Comparison of ENCODE assay signal across 8 mouse cellular contexts in genomic region chr4:151995371-151996172, GRCm38 (mm10). TPM values are rescaled to one million over a fixed set of nuclear protein-coding genes. Genes with fewer than 3 reads are reported as not detected.
A peak's percentile ranks its signal among the peaks of the same experiment; 100 is the strongest.
DNase-seq lines count a peak whose midpoint lies in the region; ATAC-seq lines count a peak whose summit lies in the region.

No protein-coding gene starts in this region.

- intact Hi-C loops in gastrocnemius, postnatal 14 days (cut with DNase I; ENCODE audit: low total_unique reads), result no loop called here

- peaks cover 19% of the 10 kb centered on the region for H3K36me3 ChIP-seq in hindbrain, embryonic 16.5 days (ENCODE audit: control insufficient read depth, insufficient read depth, low read length)
- peaks cover 20% of the 10 kb centered on the region; the same call in 1 of the 2 replicates for H3K36me3 ChIP-seq in macrophage (ENCODE audit: inconsistent target)

- no peaks in the 10 kb centered on the region for H3K9me3 ChIP-seq in hindbrain, embryonic 16.5 days (ENCODE audit: control insufficient read depth, low read length)

- no peak for ATAC-seq in hindbrain, embryonic 16.5 days

- peak; percentile 50 for DNase-seq in gastrocnemius, postnatal 14 days
- no peak for DNase-seq in gastrocnemius, adult 18-20 months (ENCODE audit: low spot score)
- DNase-seq in urinary bladder, postnatal 14 days (ENCODE audit: low spot score), result peak; percentile 42
- DNase-seq in urinary bladder, adult 18-20 months (ENCODE audit: low spot score in 2 of 2), result no peak
- DNase-seq in thymus, postnatal 25 days, result peak; percentile 49
- DNase-seq in frontal cortex, postnatal 25 days (ENCODE audit: low spot score in 2 of 2), result no peak

- H3K27me3 ChIP-seq in hindbrain, embryonic 16.5 days (replicated peaks; ENCODE audit: control insufficient read depth, insufficient read depth, low read length), result no peaks in the 10 kb centered on the region

- under 1% methylated on average over 61 of the region's 111 CpGs for WGBS in hindbrain, embryonic 16.5 days
- WGBS in macrophage (ENCODE audit: missing documents), result under 1% methylated on average over 88 of the region's 111 CpGs

- peak overlapping the region; percentile 77 for H3K27ac ChIP-seq in hindbrain, embryonic 16.5 days (ENCODE audit: low read depth, low read length)
- no peak overlapping the region for H3K27ac ChIP-seq in macrophage

- H3K9ac ChIP-seq in hindbrain, embryonic 16.5 days (ENCODE audit: low read depth, low read length), result peak overlapping the region; percentile 95

- H3K79me2 ChIP-seq in macrophage (ENCODE audit: inconsistent target), result peaks cover 14% of the 10 kb centered on the region; the same call in 1 of the 2 replicates

- peaks cover 20% of the 10 kb centered on the region for H3K4me1 ChIP-seq in hindbrain, embryonic 16.5 days (ENCODE audit: control insufficient read depth, insufficient read depth, low read depth, low read length)

- peak overlapping the region; percentile 88 for H3K4me2 ChIP-seq in hindbrain, embryonic 16.5 days (ENCODE audit: low read length)

- H3K4me3 ChIP-seq in hindbrain, embryonic 16.5 days (ENCODE audit: low read length), result peak overlapping the region; percentile 99
- peak overlapping the region; percentile 18; the same call in 1 of the 2 replicates for H3K4me3 ChIP-seq in macrophage (ENCODE audit: inconsistent target)

RNA-seq across cellular contexts. Expression of gene Phf13, which starts 0.5 kb away (rescaled TPM):
- 1 to 10 TPM; 4.1 to 4.4 TPM for total RNA-seq in gastrocnemius, postnatal 14 days (2021)
- 1 to 10 TPM; 4.6 to 4.7 TPM for total RNA-seq in gastrocnemius, adult 18-20 months (2021)
- 21.3 and 24.8 TPM in 2 replicates for polyA plus RNA-seq in hindbrain, embryonic 16.5 days (2015; fragmentation: Nextera tagmentation; extraction: Ambion mirVana)
- 10 to 100 TPM in 6 of 26 experiments, 1 to 10 TPM in 19, under 1 TPM in 1; 0.57 to 18.3 (median 3.5) TPM for total RNA-seq in macrophage (2018; cell fraction: chromatin; rRNA removed)
- total RNA-seq in macrophage (2018; cell fraction: cytosol; rRNA removed), result 10 to 100 TPM in 14 of 26 experiments, 1 to 10 TPM in 12; 5.0 to 32.6 (median 10.6) TPM
- 10 to 100 TPM in 12 of 26 experiments, 1 to 10 TPM in 14; 3.3 to 33.6 (median 9.9) TPM for total RNA-seq in macrophage (2018; cell fraction: nucleus; rRNA removed)
- polyA plus RNA-seq in macrophage (2018), result 7.5 to 11.5 TPM (median 10.7 TPM) in 3 replicates

RNA-seq across cellular contexts. Expression of gene Thap3, which starts 6.8 kb away (rescaled TPM):
- 10 to 100 TPM; 28.0 to 32.2 TPM for total RNA-seq in gastrocnemius, postnatal 14 days (2021)
- total RNA-seq in gastrocnemius, adult 18-20 months (2021), result 10 to 100 TPM; 30.0 to 33.3 TPM
- 35.4 and 35.7 TPM in 2 replicates for polyA plus RNA-seq in hindbrain, embryonic 16.5 days (2015; fragmentation: Nextera tagmentation; extraction: Ambion mirVana)
- total RNA-seq in macrophage (2018; cell fraction: chromatin; rRNA removed), result 10 to 100 TPM in 16 of 26 experiments, 1 to 10 TPM in 10; 1.5 to 37.2 (median 14.6) TPM
- 10 to 100 TPM in 23 of 26 experiments, 1 to 10 TPM in 3; 6.9 to 19.0 (median 15.8) TPM for total RNA-seq in macrophage (2018; cell fraction: cytosol; rRNA removed)
- 10 to 100 TPM in 18 of 26 experiments, 1 to 10 TPM in 8; 2.5 to 37.2 (median 18.3) TPM for total RNA-seq in macrophage (2018; cell fraction: nucleus; rRNA removed)
- polyA plus RNA-seq in macrophage (2018), result 5.4 to 24.7 TPM (median 14.9 TPM) in 3 replicates

RNA-seq across cellular contexts. Expression of gene Klhl21, which starts 13.0 kb away (rescaled TPM):
- 10 to 100 TPM; 26.9 to 31.8 TPM for total RNA-seq in gastrocnemius, postnatal 14 days (2021)
- 100 to 1,000 TPM in 1 of 2 experiments, 10 to 100 TPM in 1; 98.5 to 113 TPM for total RNA-seq in gastrocnemius, adult 18-20 months (2021)
- polyA plus RNA-seq in hindbrain, embryonic 16.5 days (2015; fragmentation: Nextera tagmentation; extraction: Ambion mirVana), result 4.7 and 5.0 TPM in 2 replicates
- 10 to 100 TPM in 1 of 26 experiments, 1 to 10 TPM in 18, under 1 TPM in 7; 0.63 to 12.4 (median 1.9) TPM for total RNA-seq in macrophage (2018; cell fraction: chromatin; rRNA removed)
- 10 to 100 TPM in 7 of 26 experiments, 1 to 10 TPM in 19; 1.3 to 16.6 (median 5.4) TPM for total RNA-seq in macrophage (2018; cell fraction: cytosol; rRNA removed)
- 10 to 100 TPM in 3 of 26 experiments, 1 to 10 TPM in 23; 1.5 to 15.0 (median 5.3) TPM for total RNA-seq in macrophage (2018; cell fraction: nucleus; rRNA removed)
- polyA plus RNA-seq in macrophage (2018), result 5.1 to 13.0 TPM (median 8.0 TPM) in 3 replicates

RNA-seq across cellular contexts. Expression of gene Zbtb48, which starts 31.9 kb away (rescaled TPM):
- total RNA-seq in gastrocnemius, postnatal 14 days (2021), result 1 to 10 TPM; 1.8 to 3.3 TPM
- 1 to 10 TPM; 2.2 to 3.1 TPM for total RNA-seq in gastrocnemius, adult 18-20 months (2021)
- polyA plus RNA-seq in hindbrain, embryonic 16.5 days (2015; fragmentation: Nextera tagmentation; extraction: Ambion mirVana), result 18.1 and 20.9 TPM in 2 replicates
- 10 to 100 TPM in 22 of 26 experiments, 1 to 10 TPM in 4; 5.7 to 34.4 (median 20.8) TPM for total RNA-seq in macrophage (2018; cell fraction: chromatin; rRNA removed)
- 1 to 10 TPM in 23 of 26 experiments, under 1 TPM in 3; 0.47 to 4.4 (median 2.3) TPM for total RNA-seq in macrophage (2018; cell fraction: cytosol; rRNA removed)
- 10 to 100 TPM in 17 of 26 experiments, 1 to 10 TPM in 9; 3.2 to 35.7 (median 10.6) TPM for total RNA-seq in macrophage (2018; cell fraction: nucleus; rRNA removed)
- polyA plus RNA-seq in macrophage (2018), result 3.5 to 5.0 TPM (median 4.8 TPM) in 3 replicates

RNA-seq across cellular contexts. Expression of gene Tas1r1, which starts 42.8 kb away (rescaled TPM):
- total RNA-seq in gastrocnemius, postnatal 14 days (2021), result 1 to 10 TPM in 1 of 2 experiments, under 1 TPM in 1; 0.80 to 1.3 TPM
- under 1 TPM; 0.52 to 0.91 TPM for total RNA-seq in gastrocnemius, adult 18-20 months (2021)
- 1.9 and 2.0 TPM in 2 replicates for polyA plus RNA-seq in hindbrain, embryonic 16.5 days (2015; fragmentation: Nextera tagmentation; extraction: Ambion mirVana)
- total RNA-seq in macrophage (2018; cell fraction: chromatin; rRNA removed), result under 1 TPM in 4 of 26 experiments, not detected in 22; 0.26 to 0.38 (median 0.31) TPM
- under 1 TPM in 1 of 26 experiments, not detected in 25; 0.03 TPM for total RNA-seq in macrophage (2018; cell fraction: cytosol; rRNA removed)
- total RNA-seq in macrophage (2018; cell fraction: nucleus; rRNA removed), result under 1 TPM in 5 of 26 experiments, not detected in 21; 0.17 to 0.33 (median 0.21) TPM
- not detected in 3 replicates for polyA plus RNA-seq in macrophage (2018)

Comparison
In these comparisons a context has a peak if more than half of its experiments do, and no peak if none do; other contexts are left out.
1. DNase-seq: peak in gastrocnemius, postnatal 14 days (single experiment), urinary bladder, postnatal 14 days (single experiment) and thymus, postnatal 25 days (single experiment); none in gastrocnemius, adult 18-20 months (single experiment), urinary bladder, adult 18-20 months (0 of 2) and frontal cortex, postnatal 25 days (0 of 2).